9 mouse cellular contexts compared by ENCODE assay signal in genomic region chr8:93626807-93627526, GRCm38 (mm10).
A peak's percentile ranks its signal among the peaks of the same experiment; 100 is the strongest.
DNase-seq lines count a peak whose midpoint lies in the region; ATAC-seq and TF ChIP-seq lines count a peak whose summit lies in the region.
"Had no signal": no experiment of that assay in that cellular context is flagged by ENCODE, and none has a peak within 500 bp of the region (broad histone marks: within the 10 kb centered on the region; RNA-seq: fewer than 3 reads in every experiment).

No protein-coding gene starts in this region.

- no peaks in the 10 kb centered on the region for H3K9me3 ChIP-seq in forebrain, embryonic 12.5 days
- no peaks in the 10 kb centered on the region for H3K9me3 ChIP-seq in hindbrain, embryonic 10.5 days

- H3K4me2 ChIP-seq in forebrain, embryonic 12.5 days: peak overlapping the region; percentile 35

- no peak overlapping the region for H3K9ac ChIP-seq in forebrain, embryonic 12.5 days

- H3K4me3 ChIP-seq in forebrain, embryonic 12.5 days (replicated peaks): no peak overlapping the region
- H3K4me3 ChIP-seq in hindbrain, embryonic 10.5 days: peak overlapping the region; percentile 24; the same call in 1 of the 2 replicates
- H3K4me3 ChIP-seq in lung, adult 2 months (replicated peaks; ENCODE audit: extremely low read depth, low read depth, low read length): no peak overlapping the region

- ATAC-seq in cerebellum, adult (ENCODE audit: insufficient number of reproducible peaks, low FRiP score, low TSS enrichment): peak; percentile 83
- peak; percentile 92 for ATAC-seq in forebrain, embryonic 12.5 days (ENCODE audit: low FRiP score)

- H3K36me3 ChIP-seq in forebrain, embryonic 12.5 days (replicated peaks): no peaks in the 10 kb centered on the region
- no peaks in the 10 kb centered on the region for H3K36me3 ChIP-seq in hindbrain, embryonic 10.5 days

- H3K27me3 ChIP-seq in forebrain, embryonic 12.5 days: no peaks in the 10 kb centered on the region
- H3K27me3 ChIP-seq in hindbrain, embryonic 10.5 days (ENCODE audit: insufficient read depth, poor library complexity, severe bottlenecking): no peaks in the 10 kb centered on the region

- no peak for TF ChIP-seq POLR2A in lung, adult 2 months (IDR thresholded peaks at IDR 0.05; ENCODE audit: borderline replicate concordance, extremely low read depth, low read depth, low read length)

- H3K27ac ChIP-seq in forebrain, embryonic 12.5 days: peak overlapping the region; percentile 69
- H3K27ac ChIP-seq in hindbrain, embryonic 10.5 days: peak overlapping the region; percentile 75
- H3K27ac ChIP-seq: macrophage had no signal

- H3K4me1 ChIP-seq in forebrain, embryonic 12.5 days: peaks cover 13% of the 10 kb centered on the region
- H3K4me1 ChIP-seq in hindbrain, embryonic 10.5 days (replicated peaks): peaks cover 14% of the 10 kb centered on the region
- no peaks in the 10 kb centered on the region for H3K4me1 ChIP-seq in lung, adult 2 months (ENCODE audit: control insufficient read depth, insufficient read depth, low read length)

- TF ChIP-seq CTCF in lung, adult 2 months (IDR thresholded peaks at IDR 0.05; ENCODE audit: insufficient read depth, low read length): no peak

- 20% methylated on average over 18 of the region's 18 CpGs for WGBS in forebrain, embryonic 12.5 days
- 19% methylated on average over 18 of the region's 18 CpGs for WGBS in hindbrain, embryonic 10.5 days
- 25% methylated on average over 18 of the region's 18 CpGs for WGBS in lung, adult 2 months

- peak; percentile 29 for DNase-seq in gastrocnemius, postnatal 10 days
- DNase-seq in gastrocnemius, postnatal 25 days: no peak
- peak; percentile 32 for DNase-seq in hindbrain, embryonic 10.5 days (ENCODE audit: low spot score)
- DNase-seq in lung, adult 2 months: peak; percentile 4
- peak; percentile 22 for DNase-seq in ovary, postnatal 10 days (ENCODE audit: low spot score)
- no peak for DNase-seq in thymus, postnatal 25 days

Comparison
In these comparisons a context has a peak if more than half of its experiments do, and no peak if none do; other contexts are left out.
1. DNase-seq: peak in gastrocnemius, postnatal 10 days (single experiment), hindbrain, embryonic 10.5 days (single experiment), lung, adult 2 months (single experiment) and ovary, postnatal 10 days (single experiment); none in gastrocnemius, postnatal 25 days (single experiment) and thymus, postnatal 25 days (single experiment).